Mouse (Mus musculus) midbrain, embryonic 13.5 days (tissue): ENCODE results near the gene Fam83b. TPM values are rescaled to one million over a fixed set of nuclear protein-coding genes. Genes with fewer than 3 reads are reported as not detected.
A peak's percentile ranks its signal among the peaks of the same experiment; 100 is the strongest.

Experiments
- ATAC-seq: fragments of 200-750 bp; cut with Nextera tagmentation; 2 replicates; pipeline ENCODE4 v1.8.0; 2017; ENCODE audit warnings: mild to moderate bottlenecking, moderate TSS enrichment, moderate library complexity
- H3K27ac ChIP-seq: fragments of 300-500 bp; sonication (generic); 2 replicates; pipeline ENCODE4 v1.5.1; 2015; ENCODE audit warnings: inconsistent platforms, mild to moderate bottlenecking, moderate library complexity
- H3K27me3 ChIP-seq: fragments of 300-500 bp; sonication (generic); 2 replicates; pipeline ENCODE4 v1.6.1; 2015; ENCODE audit warnings: mild to moderate bottlenecking, inconsistent platforms
- H3K36me3 ChIP-seq: fragments of 300-500 bp; sonication (generic); 2 replicates; pipeline ENCODE4 v1.6.1; 2015; ENCODE audit warnings: mild to moderate bottlenecking, inconsistent platforms
- H3K4me1 ChIP-seq: fragments of 300-500 bp; sonication (generic); replicated peaks from 2 replicates; pipeline ENCODE4 v1.6.1; 2015; ENCODE audit warnings: inconsistent platforms
- H3K4me2 ChIP-seq: fragments of 300-500 bp; sonication (generic); replicated peaks from 2 replicates; pipeline ENCODE4 v1.6.1; 2015; ENCODE audit warnings: moderate library complexity, mild to moderate bottlenecking, inconsistent platforms
- H3K4me3 ChIP-seq: fragments of 300-500 bp; sonication (generic); replicated peaks from 2 replicates; pipeline ENCODE4 v1.5.1; 2015; ENCODE audit warnings: mild to moderate bottlenecking, inconsistent platforms
- H3K9ac ChIP-seq: fragments of 300-500 bp; sonication (generic); replicated peaks from 2 replicates; pipeline ENCODE4 v1.6.1; 2015; ENCODE audit warnings: mild to moderate bottlenecking, inconsistent platforms
- H3K9me3 ChIP-seq: fragments of 300-500 bp; sonication (generic); 2 replicates; pipeline ENCODE4 v1.6.1; 2016; ENCODE audit warnings: mild to moderate bottlenecking, inconsistent platforms
- WGBS: fragments of 180-500 bp; shearing (Covaris S2); methylation state at CpG from one replicate; pipeline ENCODE4 v1.1.7; 2015; 5-methylcytosine and 5-hydroxymethylcytosine counted together
- polyA plus RNA-seq: library from polyadenylated mRNA; unstranded; fragments of >200 nt; fragmentation: Nextera tagmentation; extraction: Ambion mirVana; gene quantifications from 2 replicates; pipeline ENCODE4 v1.2.1, GENCODE M21; 2015

The Fam83b gene
- not detected in 2 replicates for polyA plus RNA-seq

GRCm38 (mm10) chr9:76566515-76567280 lies at the start of gene Fam83b:
TSS of gene Fam83b (minus strand) at chr9:76567116.
- Histone ChIP-seq H3K36me3 (no peaks in the 10 kb centered on the region), H3K9me3 (no peaks in the 10 kb centered on the region), H3K9ac (peak within 1 kb of the TSS; percentile 69), H3K4me1 (peaks cover 12% of the 10 kb centered on the region), H3K4me3 (peak within 1 kb of the TSS; percentile 59), H3K27me3 (peaks cover 17% of the 10 kb centered on the region; the same call in 1 of the 2 replicates), H3K4me2 (peak within 1 kb of the TSS; percentile 97), H3K27ac (no peak within 1 kb of the TSS)
- peak; percentile 77 for ATAC-seq
- 5% methylated on average over 40 of the region's 40 CpGs for whole genome bisulfite sequencing

DNA sequence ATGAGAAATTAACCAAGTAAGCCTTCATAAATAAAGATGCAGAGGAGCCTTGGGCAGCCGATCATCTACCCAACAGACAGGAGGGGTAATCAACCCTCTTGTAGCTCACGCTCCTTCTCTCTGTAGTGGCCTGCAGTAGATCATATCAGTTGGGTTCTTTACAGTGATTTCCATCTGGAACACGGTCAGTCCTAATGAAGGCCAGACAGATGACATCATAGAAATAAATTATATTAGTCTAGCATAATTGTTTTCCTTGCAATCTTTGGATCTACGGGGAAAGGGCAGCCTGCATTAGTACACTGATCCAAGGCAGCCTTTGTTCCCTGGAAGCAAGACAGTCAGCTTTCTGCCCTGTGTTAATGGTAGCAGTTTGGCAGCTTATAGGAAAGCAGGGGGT lies 47.2 kb upstream of the Fam83b start:
- Histone ChIP-seq H3K4me2 (no peak overlapping the region), H3K4me3 (no peak overlapping the region), H3K4me1 (no peaks in the 10 kb centered on the region), H3K9ac (no peak overlapping the region), H3K27ac (no peak overlapping the region), H3K9me3 (no peaks in the 10 kb centered on the region), H3K36me3 (no peaks in the 10 kb centered on the region), H3K27me3 (no peaks in the 10 kb centered on the region)
- ATAC-seq: no peak
- WGBS: 82% methylated on average over 4 of the region's 4 CpGs

DNA sequence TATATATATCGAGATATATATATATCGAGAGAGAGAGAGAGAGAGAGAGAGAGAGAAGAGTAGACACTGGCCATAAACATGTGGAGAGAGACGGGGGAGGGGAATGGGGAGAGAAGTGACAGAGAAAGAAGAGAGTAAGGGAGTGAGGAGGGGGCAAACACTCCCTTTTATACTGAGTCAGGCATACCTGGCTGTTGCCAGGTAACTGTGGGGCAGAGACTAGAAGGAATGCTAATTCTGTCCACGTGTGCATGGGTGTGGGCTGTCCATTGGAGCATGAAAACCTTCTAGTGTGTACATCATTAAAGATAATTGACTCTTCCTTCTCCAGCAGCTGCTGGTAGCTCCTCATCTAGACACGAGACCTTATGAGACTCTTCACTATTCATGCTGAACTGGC lies 36.8 kb upstream of the Fam83b start:
- no peaks in the 10 kb centered on the region for H3K9me3 ChIP-seq
- no peaks in the 10 kb centered on the region for H3K4me1 ChIP-seq
- H3K36me3 ChIP-seq: no peaks in the 10 kb centered on the region
- H3K4me3 ChIP-seq: no peak overlapping the region
- H3K4me2 ChIP-seq: no peak overlapping the region
- ATAC-seq: no peak
- no peak overlapping the region for H3K9ac ChIP-seq
- no peak overlapping the region for H3K27ac ChIP-seq
- WGBS: 67% methylated on average over 5 of the region's 5 CpGs
- no peaks in the 10 kb centered on the region for H3K27me3 ChIP-seq

DNA sequence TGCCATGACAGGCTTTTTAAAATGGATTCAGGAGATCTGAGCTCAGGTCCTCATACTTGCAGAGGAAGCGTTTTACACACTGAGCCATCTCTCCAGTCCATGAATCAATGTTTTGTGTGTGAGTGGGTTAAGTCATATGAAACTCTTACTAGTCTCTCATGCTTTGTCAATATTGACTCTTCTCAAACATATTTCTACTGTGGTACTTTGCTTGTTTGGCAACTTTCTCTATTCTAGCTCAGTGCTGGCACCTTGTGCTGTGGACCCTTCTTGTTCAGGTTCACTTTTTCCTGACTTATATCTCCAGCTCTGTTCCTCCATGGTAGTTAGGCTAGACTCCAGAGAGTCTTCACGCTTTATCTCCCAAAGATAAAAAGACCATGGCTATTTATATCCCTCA lies 36.0 kb upstream of the Fam83b start:
- no peak overlapping the region for H3K4me2 ChIP-seq
- H3K27ac ChIP-seq: no peak overlapping the region
- H3K9me3 ChIP-seq: no peaks in the 10 kb centered on the region
- H3K4me1 ChIP-seq: no peaks in the 10 kb centered on the region
- no peaks in the 10 kb centered on the region for H3K36me3 ChIP-seq
- WGBS: 85% methylated on average over 2 of the region's 2 CpGs
- no peak for ATAC-seq
- H3K9ac ChIP-seq: no peak overlapping the region
- no peaks in the 10 kb centered on the region for H3K27me3 ChIP-seq
- no peak overlapping the region for H3K4me3 ChIP-seq

DNA sequence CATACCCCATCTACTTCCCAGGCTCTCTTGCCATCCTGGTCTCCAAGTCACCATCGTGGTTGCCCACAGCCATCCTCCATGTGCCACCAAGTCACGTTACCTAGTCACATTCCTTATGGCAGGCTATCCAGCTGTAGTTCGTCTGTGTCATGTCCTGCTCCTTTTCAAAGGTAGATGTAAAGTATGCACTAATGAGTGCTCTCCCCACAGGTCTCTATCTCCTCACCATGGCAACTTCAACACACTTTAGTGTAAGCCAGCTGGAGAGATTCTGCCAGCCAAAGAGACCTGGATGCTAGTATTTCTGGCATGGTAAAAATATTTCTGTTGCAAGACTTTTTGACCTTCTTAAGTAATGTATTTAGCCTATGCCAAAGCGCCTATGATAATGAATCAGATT lies 30.5 kb upstream of the Fam83b start:
- no peak for ATAC-seq
- Histone ChIP-seq H3K27ac (no peak overlapping the region), H3K27me3 (no peaks in the 10 kb centered on the region)

GRCm38 (mm10) chr9:76593841-76594240 lies 26.9 kb upstream of the Fam83b start:
- 78% methylated on average over 2 of the region's 2 CpGs for WGBS
- Histone ChIP-seq H3K36me3 (no peaks in the 10 kb centered on the region), H3K9ac (no peak overlapping the region), H3K27me3 (no peaks in the 10 kb centered on the region), H3K27ac (no peak overlapping the region), H3K9me3 (no peaks in the 10 kb centered on the region), H3K4me3 (no peak overlapping the region), H3K4me1 (no peaks in the 10 kb centered on the region), H3K4me2 (no peak overlapping the region)
- no peak for ATAC-seq

More for the DNA sequence above, 30.5 kb upstream of the Fam83b start:
- Histone ChIP-seq H3K4me2 (no peak overlapping the region), H3K9ac (no peak overlapping the region), H3K36me3 (no peaks in the 10 kb centered on the region), H3K4me1 (no peaks in the 10 kb centered on the region), H3K9me3 (no peaks in the 10 kb centered on the region), H3K4me3 (no peak overlapping the region)
- 84% methylated on average over 4 of the region's 4 CpGs for WGBS

GRCm38 (mm10) chr9:76583943-76584342 lies 17.0 kb upstream of the Fam83b start:
- ATAC-seq: no peak
- no peak overlapping the region for H3K4me2 ChIP-seq
- no peaks in the 10 kb centered on the region for H3K27me3 ChIP-seq
- H3K9ac ChIP-seq: no peak overlapping the region
- H3K4me1 ChIP-seq: no peaks in the 10 kb centered on the region
- no peaks in the 10 kb centered on the region for H3K36me3 ChIP-seq
- no peak overlapping the region for H3K4me3 ChIP-seq
- no peaks in the 10 kb centered on the region for H3K9me3 ChIP-seq
- H3K27ac ChIP-seq: no peak overlapping the region
- 93% methylated on average over 6 of the region's 6 CpGs for whole genome bisulfite sequencing

DNA sequence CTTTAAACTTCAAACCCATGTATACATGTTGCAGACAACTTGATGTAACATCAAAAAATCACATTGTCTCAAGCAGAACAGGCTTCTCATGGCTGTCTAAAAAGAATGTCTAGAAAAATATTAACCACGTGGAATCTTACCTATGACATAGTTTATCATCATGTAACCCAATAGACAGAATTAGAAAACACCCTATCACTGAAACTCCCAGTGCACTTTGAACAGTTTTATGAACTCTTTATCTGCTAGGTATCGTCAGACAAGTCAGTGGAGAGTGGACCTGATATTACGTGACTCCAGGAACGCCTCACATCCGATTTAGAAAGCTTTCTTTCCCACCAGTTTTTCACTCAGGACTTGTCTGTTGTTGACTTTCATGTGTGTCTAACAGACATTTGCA lies 15.1 kb upstream of the Fam83b start:
- H3K36me3 ChIP-seq: no peaks in the 10 kb centered on the region
- no peak overlapping the region for H3K27ac ChIP-seq
- H3K4me2 ChIP-seq: no peak overlapping the region
- H3K4me1 ChIP-seq: no peaks in the 10 kb centered on the region
- no peak for ATAC-seq
- no peaks in the 10 kb centered on the region for H3K9me3 ChIP-seq
- no peaks in the 10 kb centered on the region for H3K27me3 ChIP-seq
- no peak overlapping the region for H3K9ac ChIP-seq
- H3K4me3 ChIP-seq: no peak overlapping the region
- WGBS: 91% methylated on average over 5 of the region's 5 CpGs

- peak; percentile 34; the same call in 1 of the 2 replicates for ATAC-seq
- Histone ChIP-seq H3K36me3 (no peaks in the 10 kb centered on the region), H3K4me2 (peak overlapping the region; percentile 97), H3K27me3 (peaks cover 17% of the 10 kb centered on the region; the same call in 1 of the 2 replicates), H3K9me3 (no peaks in the 10 kb centered on the region), H3K4me1 (peaks cover 12% of the 10 kb centered on the region), H3K27ac (no peak overlapping the region), H3K4me3 (peak overlapping the region; percentile 59), H3K9ac (peak overlapping the region; percentile 69)
- WGBS: 3% methylated on average over 13 of the region's 13 CpGs
Measured at GRCm38 (mm10) chr9:76567281-76567655, 352 bp upstream of the Fam83b start.

DNA sequence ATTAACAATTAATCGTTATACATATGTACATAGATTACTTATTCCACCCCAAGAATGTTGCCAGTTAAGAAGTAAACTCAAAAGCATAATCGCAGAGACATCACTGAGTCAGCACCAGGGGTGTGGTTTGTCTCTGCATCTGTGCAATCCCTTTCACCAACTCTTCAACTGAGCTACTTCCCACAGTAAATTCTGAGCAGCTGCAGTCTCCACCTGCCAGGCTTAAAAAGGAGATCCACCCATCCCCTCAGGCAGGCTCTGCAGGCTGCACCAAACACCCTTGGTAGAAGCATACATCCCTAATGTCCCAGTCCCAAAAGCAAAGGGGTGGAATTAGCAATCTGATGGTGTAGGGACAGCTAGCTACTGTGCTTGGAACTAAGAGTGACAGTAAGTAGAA lies 1.3 kb downstream of the Fam83b start:
- WGBS: 95% methylated on average over 2 of the region's 2 CpGs
- no peak overlapping the region for H3K9ac ChIP-seq
- no peaks in the 10 kb centered on the region for H3K36me3 ChIP-seq
- no peak overlapping the region for H3K4me3 ChIP-seq
- no peaks in the 10 kb centered on the region for H3K9me3 ChIP-seq
- peaks cover 12% of the 10 kb centered on the region for H3K4me1 ChIP-seq
- no peak for ATAC-seq
- H3K27me3 ChIP-seq: peaks cover 17% of the 10 kb centered on the region; the same call in 1 of the 2 replicates
- H3K27ac ChIP-seq: no peak overlapping the region
- H3K4me2 ChIP-seq: no peak overlapping the region

GRCm38 (mm10) chr9:76564071-76564470 lies 2.8 kb downstream of the Fam83b start:
- 0 out of 2 replicates have a peak, but pooled peaks have one; percentile 44 for ATAC-seq

DNA sequence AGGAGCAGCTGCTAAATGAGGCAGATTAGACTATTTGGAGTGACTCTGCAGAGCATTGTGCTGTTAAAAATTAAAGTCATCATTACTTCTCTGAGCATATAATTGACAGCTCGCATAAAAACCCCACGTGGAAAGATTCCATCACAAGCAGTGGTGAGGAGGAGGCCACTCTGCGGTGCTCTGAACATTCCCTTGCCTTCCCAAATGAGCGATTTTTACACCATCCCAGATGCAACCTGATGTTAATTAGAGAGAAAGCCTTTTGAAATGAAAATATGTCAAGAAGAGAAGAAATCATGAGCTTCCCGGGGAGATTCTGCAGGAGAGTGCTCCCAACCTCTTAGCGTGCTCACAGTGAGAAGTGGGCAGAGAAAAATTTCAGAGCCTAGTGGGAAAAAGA lies 4.1 kb downstream of the Fam83b start:
- Histone ChIP-seq H3K4me2 (no peak overlapping the region), H3K9me3 (no peaks in the 10 kb centered on the region), H3K36me3 (no peaks in the 10 kb centered on the region), H3K27me3 (peaks cover 12% of the 10 kb centered on the region; the same call in 1 of the 2 replicates), H3K9ac (no peak overlapping the region), H3K27ac (no peak overlapping the region), H3K4me3 (no peak overlapping the region), H3K4me1 (peaks cover 12% of the 10 kb centered on the region)
- no peak for ATAC-seq
- WGBS: 55% methylated on average over 6 of the region's 6 CpGs

More at GRCm38 (mm10) chr9:76564071-76564470, 2.8 kb downstream of the Fam83b start:
- H3K4me2 ChIP-seq: no peak overlapping the region
- no peak overlapping the region for H3K4me3 ChIP-seq
- H3K36me3 ChIP-seq: no peaks in the 10 kb centered on the region
- peaks cover 12% of the 10 kb centered on the region for H3K4me1 ChIP-seq
- peaks cover 17% of the 10 kb centered on the region; the same call in 1 of the 2 replicates for H3K27me3 ChIP-seq
- WGBS: 89% methylated on average over 1 of the region's 1 CpGs
- no peaks in the 10 kb centered on the region for H3K9me3 ChIP-seq
- no peak overlapping the region for H3K27ac ChIP-seq
- H3K9ac ChIP-seq: no peak overlapping the region
